Mouse (Mus musculus) CH12.LX (cell line): ENCODE measurements around the gene Gpr176. TPM values are rescaled to one million over a fixed set of nuclear protein-coding genes. Genes with fewer than 3 reads are reported as not detected.

Experiments
- DNase-seq: peaks from one replicate; pipeline ENCODE4 v3.0.0-alpha.2; 2013; ENCODE audit errors: extremely low read depth
- H3K27ac ChIP-seq: 2 replicates; pipeline ENCODE4 v1.5.1; 2012; ENCODE audit warnings: low read depth, mild to moderate bottlenecking, control low read depth, moderate library complexity; ENCODE audit not compliant: insufficient read depth
- H3K27me3 ChIP-seq: replicated peaks from 2 replicates; pipeline ENCODE3; 2012; ENCODE audit warnings: inconsistent platforms
- H3K36me3 ChIP-seq, 2 experiments: replicated peaks in 1 of 2; 2 replicates each; pipeline versions ENCODE3 to v1.6.1; 2012; ENCODE audit warnings: inconsistent platforms in 1 of 2, low read length in 1 of 2, mild to moderate bottlenecking in 1 of 2, mixed read lengths in 1 of 2, moderate library complexity in 1 of 2; ENCODE audit not compliant: control insufficient read depth in 1 of 2, insufficient read depth in 1 of 2
- H3K4me1 ChIP-seq, 2 experiments: 2 replicates each; pipeline ENCODE4 v1.6.1; 2012; ENCODE audit warnings: inconsistent platforms in 1 of 2, moderate library complexity in 1 of 2; ENCODE audit not compliant: insufficient read depth in 2 of 2, control insufficient read depth in 1 of 2
- H3K4me2 ChIP-seq: 2 replicates; pipeline ENCODE4 v1.6.1; 2012; ENCODE audit warnings: low read depth, mild to moderate bottlenecking, control low read depth; ENCODE audit not compliant: poor library complexity, insufficient read depth, severe bottlenecking
- H3K4me3 ChIP-seq, 3 experiments: fragments of 150-350 bp in 1 of 3; sonication (generic) in 1 of 3; replicated peaks in 1 of 3; 2 replicates each; pipeline versions ENCODE3 to v1.5.1; 2011 to 2012; ENCODE audit warnings: low read depth in 2 of 3, low read length in 2 of 3, mild to moderate bottlenecking in 2 of 3, moderate library complexity in 2 of 3, control low read depth in 1 of 3, improper control_type of control experiment in 1 of 3, inconsistent platforms in 1 of 3, mixed read lengths in 1 of 3; ENCODE audit not compliant: poor library complexity in 1 of 3
- H3K79me2 ChIP-seq: replicated peaks from 2 replicates; pipeline ENCODE4 v1.6.1; 2012; ENCODE audit warnings: mild to moderate bottlenecking, moderate library complexity; ENCODE audit not compliant: control insufficient read depth, poor library complexity, insufficient read depth, severe bottlenecking; ENCODE audit errors: extremely low read depth
- H3K9ac ChIP-seq: 2 replicates; pipeline ENCODE4 v1.6.1; 2012; ENCODE audit warnings: low read depth, mild to moderate bottlenecking, control low read depth, moderate library complexity; ENCODE audit not compliant: insufficient read depth
- H3K9me3 ChIP-seq: replicated peaks from 2 replicates; pipeline ENCODE3; 2012; ENCODE audit warnings: low read length, inconsistent platforms, mixed read lengths
- CHD2 ChIP-seq: IDR thresholded peaks from 2 replicates; pipeline ENCODE4 v1.6.1; 2011; ENCODE audit warnings: low read length, improper control_type of control experiment
- CTCF ChIP-seq, 2 experiments: IDR thresholded peaks in 1 of 2; conservative IDR thresholded peaks in 1 of 2; 2 replicates each; pipeline ENCODE4 v1.5.1; 2011 to 2012; ENCODE audit warnings: low read depth in 2 of 2, low read length in 2 of 2, improper control_type of control experiment in 1 of 2, inconsistent platforms in 1 of 2, mild to moderate bottlenecking in 1 of 2, moderate library complexity in 1 of 2
- E2F4 ChIP-seq: IDR thresholded peaks from 2 replicates; pipeline ENCODE4 v1.6.1; 2011; ENCODE audit warnings: low read depth, low read length, improper control_type of control experiment; ENCODE audit not compliant: insufficient replicate concordance
- ELF1 ChIP-seq: IDR thresholded peaks from 2 replicates; pipeline ENCODE4 v1.6.1; 2014; ENCODE audit warnings: low read depth, mild to moderate bottlenecking, inconsistent platforms, low read length, improper control_type of control experiment
- ETS1 ChIP-seq: conservative IDR thresholded peaks from 2 replicates; pipeline ENCODE4 v1.6.1; 2012; ENCODE audit warnings: low read depth, mild to moderate bottlenecking, inconsistent platforms, low read length, improper control_type of control experiment, moderate library complexity
- GABPA ChIP-seq: IDR thresholded peaks from 2 replicates; pipeline ENCODE4 v1.6.1; 2012; ENCODE audit warnings: low read depth, low read length, improper control_type of control experiment, inconsistent platforms; ENCODE audit not compliant: insufficient replicate concordance
- IRF4 ChIP-seq: IDR thresholded peaks from 2 replicates; pipeline ENCODE4 v1.6.1; 2014; ENCODE audit warnings: low read depth, mild to moderate bottlenecking, inconsistent platforms, low read length, improper control_type of control experiment
- JUN ChIP-seq: IDR thresholded peaks from 2 replicates; pipeline ENCODE4 v1.6.1; 2011; ENCODE audit warnings: low read depth, mild to moderate bottlenecking, low read length, improper control_type of control experiment, moderate library complexity; ENCODE audit not compliant: insufficient read depth
- JUND ChIP-seq: conservative IDR thresholded peaks from 2 replicates; pipeline ENCODE4 v1.6.1; 2011; ENCODE audit warnings: low read depth, low read length, improper control_type of control experiment
- MAFK ChIP-seq: IDR thresholded peaks from 2 replicates; pipeline ENCODE4 v1.6.1; 2011; ENCODE audit warnings: low read length, improper control_type of control experiment; ENCODE audit not compliant: insufficient replicate concordance
- MAX ChIP-seq: IDR thresholded peaks from 2 replicates; pipeline ENCODE4 v1.6.1; 2011; ENCODE audit warnings: low read length, improper control_type of control experiment
- MAZ ChIP-seq: IDR thresholded peaks from 2 replicates; pipeline ENCODE4 v1.6.1; 2012; ENCODE audit warnings: low read depth, mild to moderate bottlenecking, inconsistent platforms, low read length, improper control_type of control experiment, moderate library complexity
- MEF2A ChIP-seq: IDR thresholded peaks from 2 replicates; pipeline ENCODE4 v1.6.1; 2014; ENCODE audit warnings: low read depth, mild to moderate bottlenecking, inconsistent platforms, low read length, improper control_type of control experiment, borderline replicate concordance
- MYC ChIP-seq: IDR thresholded peaks from 2 replicates; pipeline ENCODE4 v1.6.1; 2011; ENCODE audit warnings: low read depth, mild to moderate bottlenecking, improper control_type of control experiment, low read length
- PAX5 ChIP-seq: IDR thresholded peaks from 2 replicates; pipeline ENCODE4 v1.6.1; 2012; ENCODE audit warnings: low read length, inconsistent platforms, mixed read lengths
- RAD21 ChIP-seq: IDR thresholded peaks from 2 replicates; pipeline ENCODE4 v1.6.1; 2011; ENCODE audit warnings: low read depth, mild to moderate bottlenecking, low read length, improper control_type of control experiment, moderate library complexity
- RCOR1 ChIP-seq: conservative IDR thresholded peaks from 2 replicates; pipeline ENCODE4 v1.6.1; 2012; ENCODE audit warnings: low read depth, mild to moderate bottlenecking, inconsistent platforms, low read length, improper control_type of control experiment
- SIN3A ChIP-seq: IDR thresholded peaks from 2 replicates; pipeline ENCODE4 v1.6.1; 2012; ENCODE audit warnings: low read length, improper control_type of control experiment, inconsistent platforms
- SMC3 ChIP-seq: IDR thresholded peaks from 2 replicates; pipeline ENCODE4 v1.6.1; 2011; ENCODE audit warnings: low read depth, low read length, improper control_type of control experiment
- TCF12 ChIP-seq: IDR thresholded peaks from 2 replicates; pipeline ENCODE4 v1.6.1; 2014; ENCODE audit warnings: low read depth, mild to moderate bottlenecking, inconsistent platforms, low read length, improper control_type of control experiment
- UBTF ChIP-seq: IDR thresholded peaks from 2 replicates; pipeline ENCODE4 v1.6.1; 2012; ENCODE audit warnings: low read depth, mild to moderate bottlenecking, inconsistent platforms, low read length, improper control_type of control experiment, moderate library complexity
- ZC3H11A ChIP-seq: IDR thresholded peaks from 2 replicates; pipeline ENCODE4 v1.6.1; 2012; ENCODE audit warnings: low read depth, mild to moderate bottlenecking, inconsistent platforms, low read length, improper control_type of control experiment
- ZKSCAN1 ChIP-seq: IDR thresholded peaks from 2 replicates; pipeline ENCODE4 v1.6.1; 2012; ENCODE audit warnings: low read depth, inconsistent platforms, low read length, improper control_type of control experiment, borderline replicate concordance
- ZNF384 ChIP-seq: IDR thresholded peaks from 2 replicates; pipeline ENCODE4 v1.6.1; 2012; ENCODE audit warnings: low read depth, low read length, improper control_type of control experiment, inconsistent platforms
- dilution Hi-C: fragments of 300-500 bp; cut with MboI; formaldehyde crosslinking; loops from 2 replicates; pipeline ENCODE4 v1.14.3; 2020; ENCODE audit warnings: low sequenced_read_pairs; ENCODE audit not compliant: extremely low pct_unique_long_range_greater_than_20kb, extremely low pct_ligation_motif_present
- in situ Hi-C: fragments of 300-500 bp; cut with MboI; formaldehyde crosslinking; loops from 3 replicates; pipeline ENCODE4 v1.14.3; 2019; ENCODE audit warnings: low sequenced_read_pairs, low pct_ligation_motif_present, low pct_unique_long_range_greater_than_20kb, mixed read lengths
- polyA plus RNA-seq: library from polyadenylated mRNA; unstranded; fragments of >175 nt; gene quantifications from 2 replicates; pipeline ENCODE4 v1.2.1, GENCODE M21; 2012; ENCODE audit warnings: low read depth; ENCODE audit not compliant: insufficient read length
- total RNA-seq, 2 experiments: library from RNA; depleted of rRNA; stranded (reverse); fragments of 300-350 nt in 1 of 2; fragments of >200 nt in 1 of 2; gene quantifications; 2 replicates each; pipeline ENCODE4 v1.2.3; 2012 to 2014

Gpr176 gene
- total and polyA plus RNA-seq, 3 experiments: not detected

DNA sequence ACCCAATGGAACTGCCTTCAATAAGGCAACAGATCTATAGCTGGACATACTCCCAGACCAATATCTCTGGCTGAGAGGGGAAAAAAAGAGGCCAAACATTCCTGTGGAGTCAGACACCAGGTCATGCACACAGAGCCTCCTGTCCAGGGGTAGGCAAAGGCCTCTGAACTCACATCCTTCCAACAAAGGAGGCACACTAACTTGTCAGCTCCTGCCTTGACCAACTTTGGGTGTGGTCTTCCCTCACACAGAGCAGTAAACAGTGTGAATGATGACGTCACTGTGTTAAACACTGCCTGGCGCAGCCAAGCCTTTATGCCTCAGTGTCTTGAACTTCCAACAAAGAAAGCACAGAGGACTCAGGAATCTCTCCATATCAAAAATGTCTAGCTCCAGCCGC is 29.3 kb downstream of the Gpr176 start:
- in situ Hi-C loops (loop anchor here (5.0 kb wide), 1 partner anchor 77 kb away; no protein-coding TSS in a partner anchor), dilution Hi-C loops (no loop called here)
- Histone ChIP-seq H3K36me3 (no peaks in the 10 kb centered on the region), H3K4me3 (no peak overlapping the region), H3K27ac (no peak overlapping the region), H3K4me2 (no peak overlapping the region), H3K27me3 (peaks cover 2% of the 10 kb centered on the region), H3K9me3 (no peaks in the 10 kb centered on the region), H3K9ac (no peak overlapping the region), H3K79me2 (no peaks in the 10 kb centered on the region), H3K4me1 (no peaks in the 10 kb centered on the region)
- no peak for DNase-seq
- TF ChIP-seq CHD2 (no peak), ZNF384 (no peak), RCOR1 (no peak), ZKSCAN1 (no peak), IRF4 (no peak)

DNA sequence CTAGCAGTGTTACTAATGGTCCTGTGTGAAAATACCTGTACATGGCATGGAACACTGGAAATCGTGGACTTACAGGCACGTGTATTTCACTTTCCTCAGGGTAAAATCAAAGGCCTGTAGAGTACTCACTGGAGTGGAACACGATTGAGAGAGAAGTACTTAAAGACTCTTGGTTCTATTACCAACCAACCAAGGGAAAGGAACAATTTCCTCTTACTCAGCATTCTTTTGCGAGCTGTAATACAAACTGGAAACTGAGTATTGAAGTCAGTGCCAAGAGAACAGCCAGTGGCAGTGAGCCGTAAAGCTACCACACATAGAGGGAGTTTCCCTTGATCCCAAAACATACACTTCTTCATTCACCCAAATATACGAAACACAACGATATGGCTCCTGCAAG is 31.9 kb downstream of the Gpr176 start:
- no peaks in the 10 kb centered on the region for H3K4me1 ChIP-seq
- no peaks in the 10 kb centered on the region for H3K36me3 ChIP-seq
- H3K9me3 ChIP-seq: no peaks in the 10 kb centered on the region
- no peak overlapping the region for H3K27ac ChIP-seq
- H3K4me2 ChIP-seq: no peak overlapping the region
- H3K79me2 ChIP-seq: no peaks in the 10 kb centered on the region
- DNase-seq: no peak
- peaks cover 2% of the 10 kb centered on the region for H3K27me3 ChIP-seq
- TF ChIP-seq MAZ (no peak), MAFK (peak; percentile 78), SMC3 (no peak), TCF12 (no peak)
- no peak overlapping the region for H3K9ac ChIP-seq
- in situ Hi-C loops (loop anchor here (5.0 kb wide), 1 partner anchor 74 kb away; no protein-coding TSS in a partner anchor), dilution Hi-C loops (no loop called here)
- no peak overlapping the region for H3K4me3 ChIP-seq

DNA sequence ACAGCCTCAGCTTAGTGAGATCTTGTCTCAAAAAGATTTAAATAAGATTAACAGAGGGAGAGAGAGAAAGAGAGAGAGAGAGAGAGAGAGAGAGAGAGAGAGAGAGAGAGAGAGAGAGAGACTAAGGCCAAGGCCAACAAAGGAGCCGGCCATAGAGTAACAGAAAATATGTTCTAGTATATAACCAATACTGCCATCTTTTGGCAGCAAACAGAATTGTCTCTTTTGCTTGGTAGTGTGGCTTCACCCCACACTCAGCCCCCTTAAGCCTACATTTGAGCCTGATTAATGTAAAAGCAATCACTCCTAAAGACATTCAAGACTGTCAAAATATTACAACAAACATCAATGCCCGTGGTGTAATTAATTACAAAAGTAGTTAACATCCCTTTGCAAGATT is 37.1 kb downstream of the Gpr176 start:
- no peak overlapping the region for H3K4me2 ChIP-seq
- DNase-seq: peak; percentile 38
- H3K9me3 ChIP-seq: no peaks in the 10 kb centered on the region
- no peaks in the 10 kb centered on the region for H3K27me3 ChIP-seq
- no peak overlapping the region for H3K27ac ChIP-seq
- no peak overlapping the region for H3K4me3 ChIP-seq
- H3K4me1 ChIP-seq: no peaks in the 10 kb centered on the region
- in situ Hi-C loops (no loop called here), dilution Hi-C loops (no loop called here)
- no peak overlapping the region for H3K9ac ChIP-seq
- TF ChIP-seq TCF12 (no peak), RAD21 (peak; percentile 81), MAFK (no peak), JUND (peak; percentile 38; the same call in 1 of the 2 replicates), MEF2A (no peak), ZNF384 (no peak), ZC3H11A (peak; percentile 23; the same call in 1 of the 2 replicates), GABPA (no peak), MAX (no peak), UBTF (no peak), JUN (no peak), E2F4 (no peak), SMC3 (peak; percentile 84), SIN3A (no peak), PAX5 (no peak), ETS1 (no peak), MYC (no peak), CTCF (conservative IDR thresholded peaks at IDR 0.05 in 1 of 2, IDR thresholded peaks at IDR 0.05 in 1 of 2; ENCODE audit: low read depth in 2 of 2, low read length in 2 of 2) (peak; percentile 16 to 82; a peak in 2 of 4 replicates), ELF1 (no peak)
- no peaks in the 10 kb centered on the region for H3K36me3 ChIP-seq
- no peaks in the 10 kb centered on the region for H3K79me2 ChIP-seq
